Mouse (Mus musculus) lung, postnatal 0 days (tissue): ENCODE results near the gene Fancm.

Source experiments
- CTCF ChIP-seq: IDR thresholded peaks from 2 replicates; pipeline ENCODE4 v1.5.1; 2016; ENCODE audit warnings: antibody characterized with exemption, mild to moderate bottlenecking
- EP300 ChIP-seq: IDR thresholded peaks from 2 replicates; pipeline ENCODE4 v1.6.1; 2016; ENCODE audit warnings: antibody characterized with exemption, mild to moderate bottlenecking, control low read depth

DNA sequence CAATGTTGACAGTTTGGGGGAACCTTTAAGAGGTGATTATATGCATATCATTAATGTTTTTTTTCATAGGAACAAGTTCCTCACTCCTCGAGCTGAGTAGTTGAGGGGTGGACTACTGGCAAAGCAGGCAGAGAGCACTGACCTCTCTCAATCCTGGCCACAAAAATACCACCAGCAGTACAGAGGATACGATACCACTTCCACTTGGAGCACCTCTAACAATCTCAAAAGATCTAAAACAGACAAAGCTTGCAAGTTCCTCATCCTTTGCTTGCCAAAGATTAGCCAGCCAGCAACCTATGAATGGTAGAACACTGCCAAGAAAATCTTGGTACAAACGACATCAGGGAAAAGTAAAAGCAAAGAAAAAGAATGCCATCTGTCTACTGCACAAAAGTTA is 9.2 kb upstream of the Fancm start:
- TF ChIP-seq CTCF = no peak
- TF ChIP-seq EP300 = no peak
